In the genomic region with DNA sequence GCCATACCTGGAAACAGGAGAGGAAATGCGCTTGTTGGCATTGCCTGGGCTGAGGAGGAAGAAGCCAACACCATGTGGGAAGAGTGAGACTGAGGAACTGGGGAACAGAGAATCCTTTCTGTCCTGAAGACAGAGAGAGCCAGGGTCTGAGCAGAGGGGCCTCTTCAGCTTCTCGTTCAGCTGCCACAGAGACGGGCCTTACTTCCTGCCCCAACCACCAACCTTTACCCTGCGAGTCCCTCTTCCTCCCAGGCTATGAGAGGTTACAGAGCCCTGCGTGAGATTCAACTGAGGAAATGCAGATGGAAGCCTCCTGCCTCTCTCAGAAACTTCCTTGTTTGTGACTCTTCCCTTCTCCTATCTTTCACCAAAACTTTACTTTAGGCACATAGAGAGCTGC, we compare ENCODE assay signal across 15 mouse cellular contexts. TPM values are rescaled to one million over a fixed set of nuclear protein-coding genes. Genes with fewer than 3 reads are reported as not detected.
DNase-seq lines count a peak whose midpoint lies in the region; ATAC-seq and TF ChIP-seq lines count a peak whose summit lies in the region.
"Had no signal": no experiment of that assay in that cellular context is flagged by ENCODE, and none has a peak within 500 bp of the region (broad histone marks: within the 10 kb centered on the region; RNA-seq: fewer than 3 reads in every experiment).

No protein-coding gene starts in this region.

- ATAC-seq in heart, embryonic 11.5 days (replicated peaks; ENCODE audit: insufficient number of reproducible peaks, low FRiP score, low TSS enrichment), result no peak
- ATAC-seq in liver, embryonic 12.5 days, result no peak
- ATAC-seq: lung, postnatal 0 days had no signal

- H3K27ac ChIP-seq in heart, embryonic 11.5 days (ENCODE audit: low read depth, low read length), result peak overlapping the region; percentile 43
- no peak overlapping the region for H3K27ac ChIP-seq in CH12.LX (ENCODE audit: insufficient read depth, low read depth)
- H3K27ac ChIP-seq in liver, embryonic 12.5 days, result peak overlapping the region; percentile 37
- H3K27ac ChIP-seq: hindbrain, embryonic 13.5 days; layer of hippocampus, adult 2 months had no signal

- no peaks in the 10 kb centered on the region for H3K9me3 ChIP-seq in heart, embryonic 11.5 days (replicated peaks; ENCODE audit: control insufficient read depth, low read length)
- no peaks in the 10 kb centered on the region for H3K9me3 ChIP-seq in CH12.LX (replicated peaks; ENCODE audit: low read length)
- H3K9me3 ChIP-seq in liver, embryonic 12.5 days (replicated peaks), result no peaks in the 10 kb centered on the region
- H3K9me3 ChIP-seq: hindbrain, embryonic 13.5 days had no signal

- H3K36me3 ChIP-seq in heart, embryonic 11.5 days (ENCODE audit: control insufficient read depth, insufficient read depth, low read length), result no peaks in the 10 kb centered on the region; the same call in 1 of the 2 replicates
- peaks cover 0 to 16% of the 10 kb centered on the region in 2 experiments for H3K36me3 ChIP-seq in CH12.LX (replicated peaks in 1 of 2; ENCODE audit: control insufficient read depth in 1 of 2, insufficient read depth in 1 of 2, low read length in 1 of 2)
- peaks cover 34% of the 10 kb centered on the region for H3K36me3 ChIP-seq in liver, embryonic 12.5 days

- no peak for TF ChIP-seq POLR2A in CH12.LX (IDR thresholded peaks at IDR 0.05; ENCODE audit: low read depth, low read length)
- no peak for TF ChIP-seq POLR2A in lung, adult 2 months (IDR thresholded peaks at IDR 0.05; ENCODE audit: borderline replicate concordance, extremely low read depth, low read depth, low read length)

- 24% methylated on average over 5 of the region's 5 CpGs for WGBS in heart, embryonic 11.5 days (ENCODE audit: insufficient replicate concordance)
- WGBS in liver, embryonic 12.5 days (ENCODE audit: insufficient replicate concordance), result 23% methylated on average over 5 of the region's 5 CpGs
- WGBS in lung, adult 2 months, result 54% methylated on average over 5 of the region's 5 CpGs

- no peak overlapping the region for H3K9ac ChIP-seq in heart, embryonic 11.5 days (ENCODE audit: low read depth, low read length)
- no peak overlapping the region for H3K9ac ChIP-seq in CH12.LX (ENCODE audit: insufficient read depth, low read depth)
- H3K9ac ChIP-seq in liver, embryonic 12.5 days, result no peak overlapping the region
- H3K9ac ChIP-seq: hindbrain, embryonic 13.5 days had no signal

- peaks cover 25% of the 10 kb centered on the region for H3K4me1 ChIP-seq in heart, embryonic 11.5 days (ENCODE audit: control insufficient read depth, insufficient read depth, low read length)
- H3K4me1 ChIP-seq in CH12.LX (ENCODE audit: control insufficient read depth in 1 of 2, insufficient read depth in 2 of 2), result peaks cover 2 to 22% of the 10 kb centered on the region in 2 experiments; a peak in 2 of 4 replicates
- peaks cover 42% of the 10 kb centered on the region for H3K4me1 ChIP-seq in liver, embryonic 12.5 days
- no peaks in the 10 kb centered on the region for H3K4me1 ChIP-seq in lung, adult 2 months (ENCODE audit: control insufficient read depth, insufficient read depth, low read length)
- H3K4me1 ChIP-seq: hindbrain, embryonic 13.5 days had no signal

- no peaks in the 10 kb centered on the region for H3K27me3 ChIP-seq in heart, embryonic 11.5 days (ENCODE audit: control insufficient read depth, insufficient read depth, low read length)
- H3K27me3 ChIP-seq in CH12.LX (replicated peaks), result no peaks in the 10 kb centered on the region
- no peaks in the 10 kb centered on the region for H3K27me3 ChIP-seq in liver, embryonic 12.5 days (replicated peaks)

- H3K4me3 ChIP-seq in heart, embryonic 11.5 days (ENCODE audit: low read depth, low read length), result no peak overlapping the region
- no peak overlapping the region for H3K4me3 ChIP-seq in CH12.LX (replicated peaks in 1 of 3; ENCODE audit: low read depth in 2 of 3, low read length in 2 of 3, poor library complexity in 1 of 3)
- H3K4me3 ChIP-seq in liver, embryonic 12.5 days, result no peak overlapping the region
- no peak overlapping the region for H3K4me3 ChIP-seq in lung, adult 2 months (replicated peaks; ENCODE audit: extremely low read depth, low read depth, low read length)
- H3K4me3 ChIP-seq: hindbrain, embryonic 13.5 days; layer of hippocampus, adult 2 months had no signal

- no peak overlapping the region for H3K4me2 ChIP-seq in heart, embryonic 11.5 days
- H3K4me2 ChIP-seq in CH12.LX (ENCODE audit: insufficient read depth, low read depth, poor library complexity, severe bottlenecking), result no peak overlapping the region
- peak overlapping the region; percentile 35 for H3K4me2 ChIP-seq in liver, embryonic 12.5 days
- H3K4me2 ChIP-seq: hindbrain, embryonic 13.5 days had no signal

- no peak for TF ChIP-seq RAD21 in CH12.LX (IDR thresholded peaks at IDR 0.05; ENCODE audit: low read depth, low read length)

- dilution Hi-C loops in CH12.LX (cut with MboI; ENCODE audit: extremely low pct_ligation_motif_present, extremely low pct_unique_long_range_greater_than_20kb, low sequenced_read_pairs), result no loop called here

- H3K79me2 ChIP-seq in CH12.LX (replicated peaks; ENCODE audit: control insufficient read depth, extremely low read depth, insufficient read depth, poor library complexity, severe bottlenecking), result no peaks in the 10 kb centered on the region

- in situ Hi-C loops in CH12.LX (cut with MboI; ENCODE audit: low pct_ligation_motif_present, low pct_unique_long_range_greater_than_20kb, low sequenced_read_pairs), result no loop called here

- DNase-seq in heart, postnatal 36 days, result no peak
- peak; percentile 27 for DNase-seq in CH12.LX (ENCODE audit: extremely low read depth)
- peak; percentile 45 to 66 for DNase-seq in thymus, adult 18-20 months
- DNase-seq in adrenal gland, postnatal 25 days, result no peak
- DNase-seq in lung, adult 2 months, result no peak
- no peak for DNase-seq in urinary bladder, postnatal 36 days (ENCODE audit: low spot score in 2 of 2)
- DNase-seq: adrenal gland, adult 8-10 months; cerebellum, adult 18-20 months; kidney, adult 8-10 months; left cerebral cortex, postnatal 4 days had no signal

- intact Hi-C loops in heart, postnatal 36 days (cut with DNase I), result no loop called here

- no peak for TF ChIP-seq CTCF in CH12.LX (conservative IDR thresholded peaks at IDR 0.05 in 1 of 2, IDR thresholded peaks at IDR 0.05 in 1 of 2; ENCODE audit: low read depth in 2 of 2, low read length in 2 of 2)
- TF ChIP-seq CTCF in lung, adult 2 months (IDR thresholded peaks at IDR 0.05; ENCODE audit: insufficient read depth, low read length), result no peak

- no peak for TF ChIP-seq EP300 in CH12.LX (IDR thresholded peaks at IDR 0.05; ENCODE audit: low read length)

TF ChIP-seq in CH12.LX, 34 proteins besides CTCF, POLR2A, EP300 and RAD21:
- no peak for TF ChIP-seq TCF12 (IDR thresholded peaks at IDR 0.05; ENCODE audit: low read depth, low read length)
- TF ChIP-seq UBTF (IDR thresholded peaks at IDR 0.05; ENCODE audit: low read depth, low read length), result no peak
- TF ChIP-seq POLR2AphosphoS2 (IDR thresholded peaks at IDR 0.05; ENCODE audit: low read depth, low read length), result no peak
- TF ChIP-seq CHD1 (IDR thresholded peaks at IDR 0.05; ENCODE audit: low read depth, low read length), result no peak
- TF ChIP-seq ZKSCAN1 (IDR thresholded peaks at IDR 0.05; ENCODE audit: borderline replicate concordance, low read depth, low read length), result no peak
- TF ChIP-seq ETS1 (conservative IDR thresholded peaks at IDR 0.05; ENCODE audit: low read depth, low read length), result no peak
- no peak for TF ChIP-seq HCFC1 (IDR thresholded peaks at IDR 0.05; ENCODE audit: low read depth, low read length)
- TF ChIP-seq PAX5 (IDR thresholded peaks at IDR 0.05; ENCODE audit: low read length), result no peak
- TF ChIP-seq E2F4 (IDR thresholded peaks at IDR 0.05; ENCODE audit: insufficient replicate concordance, low read depth, low read length), result no peak
- TF ChIP-seq ZC3H11A (IDR thresholded peaks at IDR 0.05; ENCODE audit: low read depth, low read length), result no peak
- no peak for TF ChIP-seq SIN3A (IDR thresholded peaks at IDR 0.05; ENCODE audit: low read length)
- no peak for TF ChIP-seq MAZ (IDR thresholded peaks at IDR 0.05; ENCODE audit: low read depth, low read length)
- TF ChIP-seq RCOR1 (conservative IDR thresholded peaks at IDR 0.05; ENCODE audit: low read depth, low read length), result no peak
- no peak for TF ChIP-seq MEF2A (IDR thresholded peaks at IDR 0.05; ENCODE audit: borderline replicate concordance, low read depth, low read length)
- no peak for TF ChIP-seq ZMIZ1 (IDR thresholded peaks at IDR 0.05; ENCODE audit: low read depth, low read length)

RNA-seq across cellular contexts. Expression of a gene that starts 29.2 kb away (rescaled TPM):
- 2.7 and 4.2 TPM in 2 replicates for polyA plus RNA-seq in heart, embryonic 11.5 days (2014; fragmentation: Nextera tagmentation; extraction: Ambion mirVana)
- 10 to 100 TPM; 28.1 to 29.4 TPM for total RNA-seq in heart, postnatal 36 days (2021)
- total RNA-seq in CH12.LX (2012; rRNA removed) (3.2 and 4.5 TPM in 2 replicates), CH12.LX (2014; rRNA removed) (4.8 and 7.5 TPM in 2 replicates)
- 5.5 and 8.6 TPM in 2 replicates for polyA plus RNA-seq in CH12.LX (2012; ENCODE audit: insufficient read length, low read depth)
- 4.3 and 4.6 TPM in 2 replicates for polyA plus RNA-seq in liver, embryonic 12.5 days (2016; fragmentation: Nextera tagmentation; extraction: Ambion mirVana)
- total RNA-seq in adrenal gland, postnatal 25 days (2021), result 32.2 and 33.8 TPM in 2 replicates
- 95.0 and 99.6 TPM in 2 replicates for polyA plus RNA-seq in lung, adult 2 months (2012; rRNA removed)

Comparison
In these comparisons a context has a peak if more than half of its experiments do, and no peak if none do; other contexts are left out.
1. DNase-seq: peak in CH12.LX (single experiment) and thymus, adult 18-20 months (2 of 2); none in heart, postnatal 36 days (0 of 2), adrenal gland, postnatal 25 days (single experiment), lung, adult 2 months (single experiment) and urinary bladder, postnatal 36 days (0 of 2).